Mouse (Mus musculus) kidney, adult 2 months (tissue): ENCODE measurements around the gene Wdsub1.

Experiments used
- CTCF ChIP-seq: fragments of 200-500 bp; conservative IDR thresholded peaks from 2 replicates; pipeline ENCODE4 v1.5.1; 2011; ENCODE audit warnings: low read depth, mild to moderate bottlenecking, control low read depth, low read length, moderate library complexity, mixed read lengths; ENCODE audit not compliant: insufficient read depth, insufficient read length
- POLR2A ChIP-seq: fragments of 200-500 bp; IDR thresholded peaks from one replicate; pipeline ENCODE4 v1.6.1; 2011; ENCODE audit warnings: low read depth, low read length, control low read depth

DNA sequence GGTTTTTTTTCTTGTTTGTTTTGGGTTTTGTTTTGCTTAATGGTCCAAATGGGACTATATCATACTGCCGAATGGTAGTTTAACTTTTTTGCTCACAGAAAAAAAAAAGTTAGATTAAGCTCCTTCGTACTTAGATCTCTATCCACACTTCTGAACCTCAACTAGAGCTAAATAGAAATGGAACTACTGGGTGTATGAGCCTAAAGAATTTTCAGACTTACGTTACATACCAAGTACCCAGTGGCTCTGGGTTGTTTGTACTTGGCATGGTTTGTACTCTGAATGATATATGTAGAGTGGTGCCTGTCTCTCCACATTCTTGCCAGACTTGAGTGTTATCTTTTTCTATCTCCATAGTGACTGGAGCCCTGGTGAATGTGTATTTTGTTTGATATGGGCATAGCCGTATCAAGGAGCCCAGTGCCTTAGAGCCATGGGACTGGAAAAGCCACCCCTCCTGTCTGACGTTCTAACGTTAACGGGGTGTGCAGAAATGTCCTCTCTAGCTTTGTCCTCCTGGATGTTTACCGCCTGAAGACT lies 421 bp upstream of the Wdsub1 start:
- TF ChIP-seq CTCF, result no peak
- no peak for TF ChIP-seq POLR2A
